Mouse (Mus musculus) lung, adult 2 months (tissue): Measurements from ENCODE around the gene Arhgef28.

ENCODE experiments used
- CTCF ChIP-seq: fragments of 200-500 bp; IDR thresholded peaks from 2 replicates; pipeline ENCODE4 v1.5.1; 2011; ENCODE audit warnings: mild to moderate bottlenecking, low read length, control low read depth; ENCODE audit not compliant: insufficient read depth
- POLR2A ChIP-seq: fragments of 200-500 bp; IDR thresholded peaks from 2 replicates; pipeline ENCODE4 v1.6.1; 2011; ENCODE audit warnings: low read depth, mild to moderate bottlenecking, control low read depth, low read length, borderline replicate concordance; ENCODE audit errors: extremely low read depth

- TF ChIP-seq CTCF = no peak
- no peak for TF ChIP-seq POLR2A
Measured at GRCm38 (mm10) chr13:98024680-98025079, 181.6 kb downstream of the Arhgef28 start.
